Mouse (Mus musculus) embryonic facial prominence, embryonic 15.5 days (tissue): ENCODE results near the gene Dclk2. TPM values are rescaled to one million over a fixed set of nuclear protein-coding genes. Genes with fewer than 3 reads are reported as not detected.

Source experiments
- ATAC-seq: fragments of 200-750 bp; cut with Nextera tagmentation; 2 replicates; pipeline ENCODE4 v1.8.0; 2017; ENCODE audit warnings: low read depth, moderate TSS enrichment; ENCODE audit not compliant: insufficient number of reproducible peaks, low FRiP score, low TSS enrichment
- H3K27ac ChIP-seq: fragments of 300-500 bp; sonication (generic); replicated peaks from 2 replicates; pipeline ENCODE4 v1.5.1; 2015; ENCODE audit warnings: mild to moderate bottlenecking, inconsistent platforms
- H3K27me3 ChIP-seq: fragments of 300-500 bp; sonication (generic); 2 replicates; pipeline ENCODE4 v1.6.1; 2015; ENCODE audit warnings: inconsistent platforms
- H3K36me3 ChIP-seq: fragments of 300-500 bp; sonication (generic); 2 replicates; pipeline ENCODE4 v1.6.1; 2015; ENCODE audit warnings: mild to moderate bottlenecking, inconsistent platforms
- H3K4me1 ChIP-seq: fragments of 300-500 bp; sonication (generic); 2 replicates; pipeline ENCODE4 v1.6.1; 2015; ENCODE audit warnings: inconsistent platforms
- H3K4me2 ChIP-seq: fragments of 300-500 bp; sonication (generic); replicated peaks from 2 replicates; pipeline ENCODE4 v1.6.1; 2015; ENCODE audit warnings: mild to moderate bottlenecking, inconsistent platforms
- H3K4me3 ChIP-seq: fragments of 300-500 bp; sonication (generic); replicated peaks from 2 replicates; pipeline ENCODE4 v1.5.1; 2015; ENCODE audit warnings: mild to moderate bottlenecking, inconsistent platforms
- H3K9ac ChIP-seq: fragments of 300-500 bp; sonication (generic); 2 replicates; pipeline ENCODE4 v1.6.1; 2015; ENCODE audit warnings: inconsistent platforms
- H3K9me3 ChIP-seq: fragments of 300-500 bp; sonication (generic); replicated peaks from 2 replicates; pipeline ENCODE4 v1.6.1; 2016; ENCODE audit warnings: inconsistent platforms
- WGBS: fragments of 180-500 bp; shearing (Covaris S2); methylation state at CpG from one replicate; pipeline ENCODE4 v1.1.7; 2015; 5-methylcytosine and 5-hydroxymethylcytosine counted together
- polyA plus RNA-seq: library from polyadenylated mRNA; unstranded; fragments of >200 nt; fragmentation: Nextera tagmentation; extraction: Ambion mirVana; gene quantifications from 2 replicates; pipeline ENCODE4 v1.2.1, GENCODE M21; 2015

Dclk2 gene
- polyA plus RNA-seq, 1 experiment from 2014 or later, result 13.9 TPM

GRCm38 (mm10) chr3:86797871-86798460 lies 122.7 kb downstream of the Dclk2 start:
- H3K27me3 ChIP-seq, result no peaks in the 10 kb centered on the region
- 85% methylated on average over 13 of the region's 13 CpGs for WGBS
- H3K9ac ChIP-seq, result no peak overlapping the region
- H3K9me3 ChIP-seq, result no peaks in the 10 kb centered on the region
- peaks cover 30% of the 10 kb centered on the region for H3K4me1 ChIP-seq
- no peak overlapping the region for H3K27ac ChIP-seq
- ATAC-seq, result no peak
- H3K4me3 ChIP-seq, result no peak overlapping the region
- H3K4me2 ChIP-seq, result no peak overlapping the region
- no peaks in the 10 kb centered on the region for H3K36me3 ChIP-seq

GRCm38 (mm10) chr3:86796716-86797115 lies 123.9 kb downstream of the Dclk2 start:
- H3K36me3 ChIP-seq, result no peaks in the 10 kb centered on the region
- H3K4me3 ChIP-seq, result no peak overlapping the region
- H3K27ac ChIP-seq, result no peak overlapping the region
- WGBS, result 37% methylated on average over 6 of the region's 6 CpGs
- H3K4me2 ChIP-seq, result no peak overlapping the region
- H3K4me1 ChIP-seq, result peaks cover 25% of the 10 kb centered on the region
- H3K27me3 ChIP-seq, result no peaks in the 10 kb centered on the region
- H3K9me3 ChIP-seq, result no peaks in the 10 kb centered on the region
- ATAC-seq, result no peak
- H3K9ac ChIP-seq, result no peak overlapping the region

- no peaks in the 10 kb centered on the region for H3K27me3 ChIP-seq
- H3K4me3 ChIP-seq, result no peak overlapping the region
- H3K27ac ChIP-seq, result peak overlapping the region; percentile 29; the same call in 1 of the 2 replicates
- H3K9me3 ChIP-seq, result no peaks in the 10 kb centered on the region
- peaks cover 10% of the 10 kb centered on the region; the same call in 1 of the 2 replicates for H3K4me1 ChIP-seq
- no peak overlapping the region for H3K9ac ChIP-seq
- WGBS, result 44% methylated on average over 1 of the region's 1 CpGs
- H3K4me2 ChIP-seq, result no peak overlapping the region
- H3K36me3 ChIP-seq, result no peaks in the 10 kb centered on the region
- no peak; the same call in 1 of the 2 replicates for ATAC-seq
Measured at GRCm38 (mm10) chr3:86793720-86794191, 126.9 kb downstream of the Dclk2 start.

DNA sequence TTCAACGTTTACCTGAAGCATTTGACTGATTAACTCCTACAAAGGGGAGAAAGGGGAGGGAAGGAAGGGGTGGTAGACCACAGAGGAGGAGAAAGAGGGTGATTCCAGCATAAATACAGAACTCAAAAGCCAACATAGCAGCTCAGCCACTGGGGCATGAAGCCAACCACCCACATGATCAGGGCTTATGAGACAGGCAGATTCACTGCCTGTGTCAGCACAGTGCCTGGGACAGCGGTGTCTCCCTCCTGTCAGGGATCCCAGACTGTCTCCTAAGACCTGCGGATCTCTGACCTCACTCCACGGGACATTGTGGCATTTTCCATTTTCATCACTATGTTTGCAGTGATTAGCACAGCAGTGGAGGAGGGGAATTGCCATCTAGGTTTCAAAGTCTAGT lies 127.4 kb downstream of the Dclk2 start:
- 74% methylated on average over 4 of the region's 4 CpGs for WGBS
- no peak for ATAC-seq

DNA sequence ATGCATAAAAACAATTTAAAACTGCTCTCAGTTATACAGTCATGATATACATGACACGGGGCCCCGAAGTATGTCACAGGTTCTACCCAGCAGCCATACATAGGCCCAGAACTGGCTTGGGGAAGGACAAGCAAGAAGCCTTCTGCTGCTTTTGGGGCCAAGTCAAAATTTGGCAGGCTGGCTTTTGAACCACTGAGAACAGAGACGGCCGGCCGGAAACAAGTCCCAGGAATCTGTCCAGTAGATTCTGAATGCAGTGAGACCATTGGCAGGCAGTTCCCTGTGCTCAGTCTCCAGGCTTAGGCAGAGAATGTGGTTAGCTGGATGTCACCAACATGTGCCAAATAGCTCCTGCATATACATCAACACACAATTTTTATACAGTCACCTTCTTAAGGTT lies 130.9 kb downstream of the Dclk2 start:
- Histone ChIP-seq H3K27me3 (no peaks in the 10 kb centered on the region), H3K36me3 (no peaks in the 10 kb centered on the region), H3K9ac (no peak overlapping the region), H3K9me3 (no peaks in the 10 kb centered on the region), H3K4me3 (no peak overlapping the region), H3K4me2 (no peak overlapping the region), H3K4me1 (peaks cover 34% of the 10 kb centered on the region), H3K27ac (no peak overlapping the region)
- 86% methylated on average over 5 of the region's 5 CpGs for WGBS
- ATAC-seq, result no peak

More for the DNA sequence above, 127.4 kb downstream of the Dclk2 start:
- H3K27ac ChIP-seq, result 0 out of 2 replicates have a peak overlapping the region, but pooled peaks have one; percentile 29
- peaks cover 10% of the 10 kb centered on the region; the same call in 1 of the 2 replicates for H3K4me1 ChIP-seq
- no peaks in the 10 kb centered on the region for H3K36me3 ChIP-seq
- no peak overlapping the region for H3K4me2 ChIP-seq
- H3K9ac ChIP-seq, result no peak overlapping the region
- H3K27me3 ChIP-seq, result no peaks in the 10 kb centered on the region
- no peak overlapping the region for H3K4me3 ChIP-seq
- no peaks in the 10 kb centered on the region for H3K9me3 ChIP-seq

DNA sequence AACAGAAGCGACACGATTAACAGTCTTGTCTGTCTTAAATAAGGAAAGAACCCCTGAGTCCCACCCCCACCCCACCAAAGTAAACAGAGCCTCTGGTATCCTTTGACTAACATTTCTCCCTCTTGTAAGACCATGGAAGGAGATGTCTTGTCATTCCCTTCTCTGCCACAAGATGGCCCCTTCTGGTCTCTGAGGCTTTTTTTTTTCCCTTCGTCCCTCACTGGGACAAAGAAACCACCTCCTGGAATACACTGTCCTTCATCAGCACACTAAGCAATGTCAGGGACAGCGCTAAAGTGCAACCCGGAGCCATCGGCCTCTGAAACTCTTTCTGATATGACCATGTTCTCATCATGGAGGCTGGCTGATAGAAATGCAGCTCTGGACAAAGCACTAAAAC lies 131.9 kb downstream of the Dclk2 start:
- Histone ChIP-seq H3K27me3 (no peaks in the 10 kb centered on the region), H3K9ac (no peak overlapping the region), H3K9me3 (no peaks in the 10 kb centered on the region), H3K4me2 (no peak overlapping the region), H3K4me3 (no peak overlapping the region), H3K4me1 (peaks cover 29% of the 10 kb centered on the region), H3K27ac (no peak overlapping the region), H3K36me3 (no peaks in the 10 kb centered on the region)
- no peak for ATAC-seq
- 40% methylated on average over 6 of the region's 6 CpGs for WGBS

GRCm38 (mm10) chr3:86787423-86788123 lies 133.1 kb downstream of the Dclk2 start:
- Histone ChIP-seq H3K4me2 (no peak overlapping the region), H3K27ac (peak overlapping the region; percentile 67), H3K4me1 (peaks cover 24% of the 10 kb centered on the region), H3K9me3 (no peaks in the 10 kb centered on the region), H3K36me3 (no peaks in the 10 kb centered on the region), H3K9ac (no peak overlapping the region), H3K4me3 (no peak overlapping the region), H3K27me3 (no peaks in the 10 kb centered on the region)
- no peak for ATAC-seq
- WGBS, result 72% methylated on average over 10 of the region's 10 CpGs

- ATAC-seq, result peak; percentile 54
- no peak overlapping the region for H3K9ac ChIP-seq
Measured at GRCm38 (mm10) chr3:86786845-86787351, 133.8 kb downstream of the Dclk2 start.

GRCm38 (mm10) chr3:86786280-86786679 lies 134.4 kb downstream of the Dclk2 start:
- H3K9ac ChIP-seq, result no peak overlapping the region
- no peaks in the 10 kb centered on the region for H3K9me3 ChIP-seq
- H3K4me3 ChIP-seq, result no peak overlapping the region
- no peak overlapping the region for H3K4me2 ChIP-seq
- peak overlapping the region; percentile 67; the same call in 1 of the 2 replicates for H3K27ac ChIP-seq
- peaks cover 24% of the 10 kb centered on the region for H3K4me1 ChIP-seq
- H3K36me3 ChIP-seq, result no peaks in the 10 kb centered on the region
- H3K27me3 ChIP-seq, result no peaks in the 10 kb centered on the region
- 78% methylated on average over 12 of the region's 12 CpGs for WGBS
- ATAC-seq, result no peak

More at GRCm38 (mm10) chr3:86786845-86787351, 133.8 kb downstream of the Dclk2 start:
- H3K27me3 ChIP-seq, result no peaks in the 10 kb centered on the region
- H3K36me3 ChIP-seq, result no peaks in the 10 kb centered on the region
- no peaks in the 10 kb centered on the region for H3K9me3 ChIP-seq
- peak overlapping the region; percentile 67 for H3K27ac ChIP-seq
- 47% methylated on average over 11 of the region's 11 CpGs for WGBS
- H3K4me2 ChIP-seq, result no peak overlapping the region
- peaks cover 24% of the 10 kb centered on the region for H3K4me1 ChIP-seq
- H3K4me3 ChIP-seq, result no peak overlapping the region

- Histone ChIP-seq H3K9me3 (no peaks in the 10 kb centered on the region), H3K4me3 (no peak overlapping the region), H3K4me2 (no peak overlapping the region), H3K36me3 (no peaks in the 10 kb centered on the region), H3K27me3 (no peaks in the 10 kb centered on the region), H3K27ac (no peak overlapping the region), H3K4me1 (peaks cover 24% of the 10 kb centered on the region), H3K9ac (no peak overlapping the region)
- WGBS, result 77% methylated on average over 11 of the region's 11 CpGs
- no peak for ATAC-seq
Measured at GRCm38 (mm10) chr3:86784930-86785329, 135.7 kb downstream of the Dclk2 start.

- no peak for ATAC-seq
- H3K27ac ChIP-seq, result no peak overlapping the region
- no peaks in the 10 kb centered on the region for H3K9me3 ChIP-seq
- H3K9ac ChIP-seq, result no peak overlapping the region
- peaks cover 24% of the 10 kb centered on the region for H3K4me1 ChIP-seq
- H3K36me3 ChIP-seq, result no peaks in the 10 kb centered on the region
- H3K27me3 ChIP-seq, result no peaks in the 10 kb centered on the region
- H3K4me2 ChIP-seq, result no peak overlapping the region
- 82% methylated on average over 3 of the region's 3 CpGs for WGBS
- H3K4me3 ChIP-seq, result no peak overlapping the region
Measured at GRCm38 (mm10) chr3:86784051-86784450, 136.6 kb downstream of the Dclk2 start.
